Mouse (Mus musculus) heart, embryonic 16.5 days (tissue): ENCODE data around the gene Ywhah. TPM values are rescaled to one million over a fixed set of nuclear protein-coding genes. Genes with fewer than 3 reads are reported as not detected.
"Not testable (repeated sequence)": the region's sequence is repeated elsewhere in the genome, so short reads cannot be mapped to it uniquely, and the experiment has no call there.

Source experiments
- ATAC-seq: fragments of 200-750 bp; cut with Nextera tagmentation; replicated peaks from 2 replicates; pipeline ENCODE4 v1.8.0; 2017; ENCODE audit warnings: moderate number of reproducible peaks; ENCODE audit not compliant: insufficient read depth, low FRiP score; ENCODE audit errors: extremely low read depth
- H3K27ac ChIP-seq: fragments of 300-500 bp; sonication (generic); 2 replicates; pipeline ENCODE4 v1.5.1; 2014; ENCODE audit warnings: mild to moderate bottlenecking, low read length, control low read depth, moderate library complexity
- H3K27me3 ChIP-seq: fragments of 300-500 bp; sonication (generic); 2 replicates; pipeline ENCODE4 v1.6.1; 2014; ENCODE audit warnings: low read length, mixed read lengths; ENCODE audit not compliant: control insufficient read depth, insufficient read depth
- H3K36me3 ChIP-seq: fragments of 300-500 bp; sonication (generic); 2 replicates; pipeline ENCODE4 v1.6.1; 2014; ENCODE audit not compliant: control insufficient read depth, insufficient read depth
- H3K4me1 ChIP-seq: fragments of 300-500 bp; sonication (generic); 2 replicates; pipeline ENCODE4 v1.6.1; 2014; ENCODE audit warnings: low read length, mixed read lengths; ENCODE audit not compliant: control insufficient read depth, insufficient read depth
- H3K4me2 ChIP-seq: fragments of 300-500 bp; sonication (generic); 2 replicates; pipeline ENCODE4 v1.6.1; 2014; ENCODE audit warnings: low read depth, mild to moderate bottlenecking, control low read depth, low read length
- H3K4me3 ChIP-seq: fragments of 300-500 bp; sonication (generic); 2 replicates; pipeline ENCODE4 v1.5.1; 2014; ENCODE audit warnings: mild to moderate bottlenecking, control low read depth, low read length
- H3K9ac ChIP-seq: fragments of 300-500 bp; sonication (generic); 2 replicates; pipeline ENCODE4 v1.6.1; 2014; ENCODE audit warnings: low read length, control low read depth
- H3K9me3 ChIP-seq: fragments of 300-500 bp; sonication (generic); replicated peaks from 2 replicates; pipeline ENCODE4 v1.6.1; 2016; ENCODE audit warnings: low read length; ENCODE audit not compliant: control insufficient read depth
- WGBS: fragments of 180-500 bp; shearing (Covaris S2); extraction: QIAGEN DNeasy Blood & Tissue Kit; methylation state at CpG from one replicate; pipeline ENCODE4 v1.1.7; 2014; 5-methylcytosine and 5-hydroxymethylcytosine counted together
- polyA plus RNA-seq: library from polyadenylated mRNA; unstranded; fragments of >200 nt; fragmentation: Nextera tagmentation; extraction: Ambion mirVana; gene quantifications from 2 replicates; pipeline ENCODE4 v1.2.1, GENCODE M21; 2015

The Ywhah gene
- polyA plus RNA-seq, 1 experiment from 2014 or later = 540 TPM

DNA sequence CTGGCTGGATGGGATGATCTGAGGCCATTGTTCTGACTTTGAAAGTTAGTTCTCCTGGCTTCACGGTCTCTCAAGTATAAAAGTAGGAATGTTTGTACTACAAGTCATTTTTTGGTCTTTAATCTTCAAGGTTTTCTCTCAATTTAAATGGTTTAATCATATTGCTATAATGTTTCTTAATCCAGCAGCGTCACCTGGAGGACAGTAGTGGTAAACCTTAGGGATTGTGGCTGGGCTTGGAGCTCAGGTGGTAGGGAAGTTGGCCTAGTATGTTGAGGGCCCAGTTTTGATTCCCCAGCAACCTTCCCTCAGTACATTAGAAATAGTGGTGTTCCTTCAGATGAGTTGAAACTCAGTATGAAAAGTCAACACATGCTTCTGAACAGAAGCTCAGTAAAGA, 3.0 kb downstream of the Ywhah start:
- Histone ChIP-seq H3K27ac (no peak overlapping the region), H3K36me3 (peaks cover 2% of the 10 kb centered on the region; the same call in 1 of the 2 replicates), H3K27me3 (no peaks in the 10 kb centered on the region), H3K4me1 (peaks cover 53% of the 10 kb centered on the region), H3K4me3 (no peak overlapping the region), H3K4me2 (peak overlapping the region; percentile 8; the same call in 1 of the 2 replicates), H3K9me3 (no peaks in the 10 kb centered on the region), H3K9ac (no peak overlapping the region; the same call in 1 of the 2 replicates)
- WGBS = 82% methylated on average over 2 of the region's 2 CpGs
- no peak for ATAC-seq

DNA sequence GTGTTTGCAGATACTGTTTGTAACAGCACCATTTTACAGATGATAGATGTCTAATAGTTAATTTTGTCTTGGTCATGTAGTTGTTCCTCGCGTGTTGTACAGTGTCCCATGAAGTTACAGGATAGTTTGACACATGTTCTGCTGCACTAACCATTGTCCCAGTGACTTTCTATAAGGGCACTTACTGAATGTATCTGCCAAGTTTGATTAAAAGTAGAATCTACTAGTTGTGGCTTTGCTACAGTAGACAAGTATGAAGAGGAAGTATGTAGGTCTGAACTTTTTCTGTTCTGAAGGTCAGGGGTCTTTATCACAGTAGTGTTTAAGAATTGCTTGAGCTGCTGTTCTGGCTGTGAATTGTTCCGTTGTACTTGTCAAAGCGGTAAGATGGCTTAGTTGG, 4.7 kb downstream of the Ywhah start:
- peaks cover 50% of the 10 kb centered on the region for H3K4me1 ChIP-seq

DNA sequence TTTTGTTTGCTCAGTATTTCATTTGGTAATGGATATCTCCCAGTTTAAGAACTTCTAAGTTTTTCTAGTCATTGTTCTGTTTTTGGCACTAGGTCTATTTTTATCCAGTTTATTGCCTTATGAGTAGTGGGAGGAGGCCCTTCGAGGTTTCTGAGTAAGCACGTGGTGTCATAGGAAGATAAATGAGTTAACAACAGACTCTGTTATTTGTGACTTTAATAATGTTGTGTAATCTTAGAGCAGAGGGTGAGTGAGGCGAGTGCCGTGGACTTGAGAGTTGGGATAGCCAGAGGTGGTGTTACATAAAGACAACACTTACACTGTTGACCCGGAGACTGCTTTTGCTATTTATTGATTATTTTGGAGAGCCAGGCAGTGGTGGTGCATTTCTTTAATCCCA, 5.9 kb downstream of the Ywhah start:
- peaks cover 10% of the 10 kb centered on the region for H3K36me3 ChIP-seq

More for the DNA sequence above, 4.7 kb downstream of the Ywhah start:
- 67% methylated on average over 4 of the region's 4 CpGs for WGBS
- no peaks in the 10 kb centered on the region for H3K27me3 ChIP-seq
- peaks cover 5% of the 10 kb centered on the region for H3K36me3 ChIP-seq
- H3K9ac ChIP-seq = no peak overlapping the region
- no peak overlapping the region for H3K4me3 ChIP-seq
- H3K27ac ChIP-seq = no peak overlapping the region
- ATAC-seq = no peak
- no peaks in the 10 kb centered on the region for H3K9me3 ChIP-seq
- peak overlapping the region; percentile 36; the same call in 1 of the 2 replicates for H3K4me2 ChIP-seq

DNA sequence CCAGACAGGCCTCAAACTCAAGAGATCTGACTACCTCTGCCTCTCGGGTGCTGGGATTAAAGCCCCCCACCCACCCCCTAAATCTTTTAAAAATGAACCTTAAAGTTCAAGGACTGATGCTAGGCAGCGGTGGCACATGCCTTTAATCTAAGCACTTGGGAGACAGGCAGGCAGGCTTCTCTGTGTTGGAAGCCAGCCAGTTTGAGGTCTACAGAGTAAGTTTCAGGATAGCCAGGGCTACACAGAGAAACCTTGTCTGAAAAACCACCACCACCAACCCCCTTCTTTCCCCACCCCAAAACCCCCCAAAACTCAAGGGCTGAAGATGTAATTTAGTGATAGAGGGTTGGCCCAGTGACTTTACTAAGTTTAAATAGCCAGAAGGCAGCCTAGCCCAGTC, 10.0 kb downstream of the Ywhah start:
- WGBS = 40% methylated on average over 2 of the region's 2 CpGs
- no peak overlapping the region for H3K4me2 ChIP-seq
- H3K4me3 ChIP-seq = no peak overlapping the region
- H3K27ac ChIP-seq = no peak overlapping the region; the same call in 1 of the 2 replicates
- no peak for ATAC-seq
- no peaks in the 10 kb centered on the region for H3K9me3 ChIP-seq
- peaks cover 10% of the 10 kb centered on the region for H3K36me3 ChIP-seq
- H3K9ac ChIP-seq = no peak overlapping the region
- H3K4me1 ChIP-seq = peaks cover 26% of the 10 kb centered on the region
- H3K27me3 ChIP-seq = no peaks in the 10 kb centered on the region

More for the DNA sequence above, 5.9 kb downstream of the Ywhah start:
- H3K9ac ChIP-seq = no peak overlapping the region
- no peaks in the 10 kb centered on the region for H3K9me3 ChIP-seq
- H3K4me2 ChIP-seq = no peak overlapping the region
- no peak overlapping the region for H3K27ac ChIP-seq
- ATAC-seq = no peak
- H3K4me1 ChIP-seq = peaks cover 59% of the 10 kb centered on the region
- WGBS = 39% methylated on average over 5 of the region's 5 CpGs
- H3K4me3 ChIP-seq = no peak overlapping the region
- H3K27me3 ChIP-seq = no peaks in the 10 kb centered on the region

DNA sequence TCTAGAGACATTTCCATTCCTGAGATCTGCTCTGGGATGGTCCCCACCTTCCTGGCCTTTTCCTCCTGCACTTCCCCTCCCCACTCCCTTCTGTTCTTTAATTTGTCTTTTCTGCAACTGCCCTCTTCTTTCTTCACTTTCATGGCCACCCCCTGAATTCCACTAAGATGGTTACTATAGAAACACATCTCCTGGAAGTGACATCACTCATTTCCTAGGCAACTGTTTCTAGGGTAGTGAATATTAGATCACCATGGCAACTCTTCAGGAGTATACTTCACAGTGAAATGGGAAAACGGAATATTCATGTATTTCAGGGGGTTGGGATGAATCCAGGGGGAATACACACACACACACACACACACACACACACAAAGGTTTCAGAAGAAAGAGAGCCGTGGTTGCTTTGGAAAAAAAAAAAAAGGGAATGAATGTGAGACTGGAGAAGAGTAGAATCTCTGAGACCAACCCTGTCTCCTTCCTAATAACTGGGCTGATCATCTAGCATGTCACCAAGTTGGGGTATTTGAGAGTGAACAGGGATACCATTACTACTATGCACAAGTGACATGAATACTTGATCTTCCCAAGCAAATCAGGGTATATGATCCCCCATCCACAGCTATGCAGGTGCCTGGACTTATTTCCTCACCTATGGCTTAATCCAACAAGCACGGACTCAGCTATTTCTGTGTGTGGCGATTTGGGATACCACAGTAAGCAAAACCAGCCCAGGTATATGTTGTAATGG, 12.0 kb downstream of the Ywhah start:
- H3K9ac ChIP-seq = no peak overlapping the region
- 69% methylated on average over 4 of the region's 4 CpGs for WGBS
- peaks cover 8% of the 10 kb centered on the region for H3K36me3 ChIP-seq
- no peaks in the 10 kb centered on the region for H3K9me3 ChIP-seq
- no peaks in the 10 kb centered on the region for H3K27me3 ChIP-seq
- peaks cover 12% of the 10 kb centered on the region for H3K4me1 ChIP-seq
- H3K4me3 ChIP-seq = no peak overlapping the region
- H3K4me2 ChIP-seq = no peak overlapping the region
- no peak overlapping the region for H3K27ac ChIP-seq
- ATAC-seq = no peak

DNA sequence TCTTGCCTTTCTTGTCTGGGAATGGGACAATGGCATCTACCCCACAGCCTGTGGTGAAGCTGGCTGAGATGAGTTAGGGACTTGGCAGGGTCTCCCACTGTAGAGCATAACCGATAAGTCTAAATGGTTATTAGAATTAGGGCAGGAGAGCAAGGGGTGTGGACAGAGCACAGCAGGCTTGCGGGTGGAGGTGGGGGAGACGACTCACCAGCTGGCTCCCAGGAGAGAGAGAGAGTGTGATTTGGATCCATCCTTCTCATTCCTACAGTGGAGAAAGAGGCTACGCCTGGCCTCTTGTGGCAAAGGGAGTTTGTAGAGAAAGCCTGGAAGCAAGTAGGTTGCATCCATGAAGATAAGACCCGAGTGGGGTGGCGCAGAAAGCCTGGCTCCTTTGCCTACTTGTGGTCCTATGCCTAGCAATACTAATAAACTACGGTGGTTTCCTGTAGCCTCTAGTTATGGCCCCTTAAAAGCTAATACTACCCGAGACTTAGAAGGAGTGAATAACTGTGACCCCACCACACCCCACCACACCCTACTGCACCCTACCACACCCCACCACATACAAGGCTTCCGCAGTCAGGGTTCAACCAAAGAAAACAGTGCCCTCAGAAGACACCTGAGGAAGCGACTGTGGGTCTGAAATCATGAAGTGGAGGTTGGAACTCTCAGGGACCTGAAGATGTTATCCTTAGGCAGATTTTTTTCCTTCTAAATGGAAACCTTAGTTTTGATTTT, 13.6 kb downstream of the Ywhah start:
- no peak for ATAC-seq
- Histone ChIP-seq H3K4me2 (no peak overlapping the region), H3K4me1 (peaks cover 12% of the 10 kb centered on the region), H3K36me3 (peaks cover 8% of the 10 kb centered on the region), H3K9ac (no peak overlapping the region), H3K27ac (no peak overlapping the region), H3K4me3 (no peak overlapping the region), H3K27me3 (no peaks in the 10 kb centered on the region), H3K9me3 (no peaks in the 10 kb centered on the region)
- WGBS = 77% methylated on average over 10 of the region's 10 CpGs

DNA sequence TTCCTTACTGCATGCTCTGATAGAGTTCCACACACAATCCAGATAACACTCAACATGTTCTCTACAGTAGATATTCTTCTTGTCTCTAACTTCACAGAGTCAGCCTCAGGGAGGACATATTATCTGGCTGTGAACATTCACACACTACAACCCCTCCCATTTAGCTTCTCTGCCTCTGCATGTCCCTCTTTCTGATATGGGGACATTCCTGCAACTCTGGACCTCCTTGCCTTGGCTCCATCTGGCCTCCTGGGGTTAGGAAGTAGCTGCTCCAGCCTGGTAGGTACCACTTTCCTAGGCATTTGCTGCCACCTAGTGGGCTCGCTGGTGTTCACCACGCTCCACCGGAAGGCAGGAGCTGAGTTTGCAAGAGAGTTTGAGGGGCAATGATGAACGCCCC, 14.5 kb downstream of the Ywhah start:
- WGBS = 1% methylated on average over 4 of the region's 4 CpGs
- H3K4me2 ChIP-seq = no peak overlapping the region
- H3K36me3 ChIP-seq = peaks cover 5% of the 10 kb centered on the region
- H3K4me1 ChIP-seq = peaks cover 11% of the 10 kb centered on the region
- no peaks in the 10 kb centered on the region for H3K27me3 ChIP-seq
- no peak overlapping the region for H3K9ac ChIP-seq
- peak; percentile 74 for ATAC-seq
- H3K27ac ChIP-seq = no peak overlapping the region
- no peak overlapping the region for H3K4me3 ChIP-seq
- H3K9me3 ChIP-seq = no peaks in the 10 kb centered on the region

DNA sequence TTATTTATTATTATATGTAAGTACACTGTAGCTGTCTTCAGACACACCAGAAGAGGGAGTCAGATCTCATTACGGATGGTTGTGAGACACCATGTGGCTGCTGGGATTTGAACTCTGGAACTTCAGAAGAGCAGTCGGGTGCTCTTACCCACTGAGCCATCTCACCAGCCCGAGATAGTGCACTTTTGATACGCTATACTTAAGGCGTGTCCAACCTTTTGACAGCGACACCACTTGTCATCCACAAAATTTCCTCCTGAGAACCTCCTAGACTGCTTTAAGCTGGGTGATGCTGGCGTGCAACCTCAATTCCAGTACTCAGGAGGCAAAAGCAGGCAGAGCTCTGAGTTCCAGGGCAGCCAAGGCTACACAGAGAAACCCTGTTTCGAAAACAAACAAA, 15.0 kb downstream of the Ywhah start:
- H3K36me3 ChIP-seq, H3K4me2 ChIP-seq, H3K9ac ChIP-seq, H3K9me3 ChIP-seq, H3K27me3 ChIP-seq, H3K27ac ChIP-seq, H3K4me1 ChIP-seq, H3K4me3 ChIP-seq: not testable (repeated sequence)
- 41% methylated on average over 8 of the region's 8 CpGs for WGBS
- 0 out of 2 replicates have a peak, but pooled peaks have one; percentile 6 for ATAC-seq

DNA sequence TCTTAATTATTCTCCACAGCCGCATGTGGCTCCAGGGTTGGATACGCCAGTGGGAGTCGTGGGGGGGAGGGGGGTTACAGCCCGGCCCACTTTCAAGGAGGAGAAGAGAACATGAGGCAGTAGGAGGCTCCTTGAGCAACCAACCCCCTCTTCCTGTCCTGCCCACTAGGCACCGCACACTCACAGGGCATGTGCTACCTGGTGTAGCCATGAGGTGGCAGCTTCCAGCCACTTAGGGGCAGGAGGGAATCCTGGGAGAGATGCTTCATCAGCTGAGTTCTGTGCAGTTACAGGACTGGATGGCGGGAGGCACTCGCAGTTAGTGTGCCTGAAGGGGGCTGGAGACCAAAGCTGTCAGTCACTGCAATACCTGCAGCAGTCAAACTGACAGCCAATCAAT, 15.5 kb downstream of the Ywhah start:
- H3K4me1 ChIP-seq = peaks cover 2% of the 10 kb centered on the region; the same call in 1 of the 2 replicates
- H3K27me3 ChIP-seq = no peaks in the 10 kb centered on the region
- H3K9ac ChIP-seq = no peak overlapping the region
- ATAC-seq = no peak
- H3K4me2 ChIP-seq = no peak overlapping the region
- WGBS = 20% methylated on average over 7 of the region's 7 CpGs
- H3K9me3 ChIP-seq = no peaks in the 10 kb centered on the region
- H3K27ac ChIP-seq = no peak overlapping the region
- H3K36me3 ChIP-seq = peaks cover 3% of the 10 kb centered on the region; the same call in 1 of the 2 replicates
- H3K4me3 ChIP-seq = no peak overlapping the region
